Mouse (Mus musculus) myocyte (in vitro differentiated cells): Measurements from ENCODE around the gene Tgif2.

Experiments used
- POLR2A ChIP-seq: IDR thresholded peaks from one replicate; pipeline ENCODE4 v1.6.1; 2011; ENCODE audit warnings: low read depth, mild to moderate bottlenecking, control low read depth, moderate library complexity; ENCODE audit not compliant: insufficient read length
- POLR2AphosphoS2 ChIP-seq: IDR thresholded peaks from one replicate; pipeline ENCODE4 v1.6.1; 2011; ENCODE audit warnings: low read depth, control low read depth; ENCODE audit not compliant: insufficient read length
- TCF3 ChIP-seq: IDR thresholded peaks from one replicate; pipeline ENCODE4 v1.6.1; 2011; ENCODE audit warnings: low read depth, control low read depth; ENCODE audit not compliant: insufficient read length

GRCm38 (mm10) chr2:156816116-156816515, 23.7 kb upstream of the Tgif2 start:
- TF ChIP-seq POLR2AphosphoS2: no peak
- no peak for TF ChIP-seq POLR2A
- TF ChIP-seq TCF3: no peak
